Mouse (Mus musculus) ovary, postnatal 14 days (tissue): ENCODE results near the gene Dnajc19.

Experiments
- DNase-seq: peaks from one replicate; pipeline ENCODE4 v3.0.0; 2022; ENCODE audit warnings: low spot score

The Dnajc19 gene

DNA sequence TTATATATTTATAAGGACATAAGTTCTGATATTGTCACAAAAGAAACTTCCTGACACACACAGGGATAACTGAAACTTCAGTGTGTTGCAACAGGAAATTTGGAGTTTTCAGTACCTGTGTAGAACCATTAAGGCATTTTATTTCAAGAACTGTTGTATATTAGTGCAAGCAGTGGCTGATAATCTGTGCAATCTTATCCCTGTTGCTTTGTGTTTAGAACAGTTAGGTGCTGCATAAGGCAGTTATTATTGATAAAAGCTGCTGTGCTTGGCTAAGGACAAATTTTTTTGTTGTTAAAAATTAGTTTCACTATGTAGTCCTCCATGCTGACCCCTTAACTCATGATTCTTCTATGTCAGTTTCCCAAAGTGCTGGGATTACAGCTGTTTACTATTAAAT is 52.2 kb downstream of the Dnajc19 start:
- DNase-seq = no peak

DNA sequence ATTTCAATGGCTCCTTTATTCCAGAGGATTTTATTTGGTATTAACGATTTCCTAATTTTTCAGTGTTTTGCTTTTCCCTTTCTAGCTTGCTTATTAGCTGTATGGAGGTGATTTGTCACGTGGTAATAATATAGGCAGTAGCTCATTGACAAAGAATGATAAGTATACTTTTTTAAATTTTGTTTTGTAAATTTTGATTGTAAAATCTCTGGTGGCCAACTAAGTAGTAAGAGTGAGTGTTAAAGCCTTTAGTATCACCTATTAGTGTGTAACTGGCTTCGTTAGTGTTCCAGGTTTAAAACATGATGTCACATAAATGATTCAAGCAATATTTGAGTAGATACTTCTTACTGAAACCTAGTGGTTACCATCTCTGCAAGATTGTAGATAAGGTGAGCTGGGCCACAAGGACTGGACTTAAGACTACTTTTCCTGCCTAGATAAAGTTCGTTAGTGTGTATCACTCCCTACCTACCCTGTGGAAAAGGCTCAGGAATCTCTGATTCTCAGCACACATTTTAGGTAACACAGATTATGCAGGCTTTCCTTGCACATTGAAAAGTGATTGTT is 59.8 kb downstream of the Dnajc19 start:
- no peak for DNase-seq

DNA sequence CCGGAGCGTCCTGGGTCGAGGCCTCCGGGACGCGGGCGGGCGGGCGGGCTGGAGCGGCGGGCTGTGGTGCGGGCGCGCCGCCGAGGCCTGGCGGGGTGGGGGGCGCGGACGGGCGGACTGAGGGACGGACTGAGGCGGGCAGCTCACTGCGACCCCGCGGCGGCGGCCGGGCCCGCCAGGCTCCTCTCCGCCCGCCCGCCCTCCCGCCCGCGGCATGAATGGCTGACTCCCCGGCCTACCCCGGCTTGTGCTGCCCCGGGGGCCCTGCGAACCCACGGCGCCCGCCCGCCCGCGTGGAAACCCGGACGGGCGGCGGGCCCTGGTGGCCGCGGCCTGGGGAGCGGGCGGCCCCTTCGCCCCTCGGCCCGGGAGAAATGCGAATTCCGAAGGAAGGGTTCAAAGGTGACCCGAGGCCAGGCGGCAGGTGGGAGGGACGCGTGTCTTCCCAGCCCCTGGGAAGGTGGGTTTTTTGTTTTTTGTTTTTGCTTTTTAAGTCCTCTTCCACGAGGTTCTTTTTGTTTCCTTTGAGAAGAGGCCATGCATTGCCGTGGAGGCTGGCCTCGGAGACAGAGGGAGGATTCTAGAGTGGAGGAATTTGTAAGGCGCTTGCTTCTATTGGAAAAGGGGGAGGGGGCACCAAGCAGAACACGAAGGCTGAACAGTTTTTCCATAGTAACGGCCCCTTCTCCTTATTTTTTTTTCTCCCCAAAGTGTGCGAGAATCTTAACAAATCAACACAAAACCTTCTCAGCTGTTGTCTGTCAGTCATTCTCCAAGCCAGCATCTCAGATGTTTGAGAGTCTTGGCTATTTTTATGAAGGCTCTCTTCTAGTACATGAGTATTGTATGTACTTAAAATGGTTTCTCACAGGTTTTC is 60.5 kb downstream of the Dnajc19 start:
- DNase-seq = no peak

DNA sequence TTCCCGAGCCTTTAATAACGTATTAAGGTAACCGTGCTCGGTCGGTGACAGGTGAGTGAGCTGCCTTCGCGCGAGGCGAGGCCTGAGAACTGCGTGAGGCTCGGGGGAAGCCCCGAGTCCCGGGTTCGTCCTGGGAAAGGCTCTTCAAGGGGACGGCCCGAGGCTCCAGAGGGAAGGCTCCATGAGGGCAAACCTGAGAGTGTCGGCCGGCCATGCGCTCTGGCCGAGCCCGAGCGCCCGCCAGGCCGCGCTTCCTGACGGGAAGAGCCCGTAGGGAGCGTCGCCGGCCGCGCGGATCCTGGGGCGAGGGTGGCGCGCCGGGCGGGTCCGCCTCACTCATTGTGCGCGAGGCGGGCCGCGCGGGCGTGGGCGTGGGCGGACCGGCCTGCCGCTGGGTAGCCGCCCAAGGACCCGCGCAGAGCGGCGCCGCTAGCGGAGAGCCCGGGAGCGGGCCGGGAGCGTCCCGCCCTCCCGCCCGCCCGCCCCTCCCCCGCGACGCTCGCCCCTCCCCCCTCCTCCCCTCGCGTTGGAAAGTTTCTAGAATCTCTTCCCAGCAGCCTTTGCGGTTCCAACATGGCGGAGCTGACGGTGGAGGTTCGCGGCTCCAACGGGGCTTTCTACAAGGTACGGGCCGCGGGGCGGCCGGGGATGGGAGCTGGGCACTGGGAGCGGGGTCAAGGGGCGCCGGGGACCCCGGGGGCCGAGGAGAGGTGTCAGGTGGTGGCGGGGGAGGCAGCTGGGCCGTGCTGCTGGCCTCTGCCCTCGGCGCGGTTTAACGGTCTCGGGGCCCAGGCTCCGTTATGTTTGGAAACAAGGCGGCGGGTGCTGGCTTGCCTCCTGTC is 61.4 kb downstream of the Dnajc19 start, which contains the start of gene Fxr1:
Gene Fxr1, plus strand, starts transcription at position 404 of the 842 bp plus-strand sequence.
- peak; percentile 76 for DNase-seq

DNA sequence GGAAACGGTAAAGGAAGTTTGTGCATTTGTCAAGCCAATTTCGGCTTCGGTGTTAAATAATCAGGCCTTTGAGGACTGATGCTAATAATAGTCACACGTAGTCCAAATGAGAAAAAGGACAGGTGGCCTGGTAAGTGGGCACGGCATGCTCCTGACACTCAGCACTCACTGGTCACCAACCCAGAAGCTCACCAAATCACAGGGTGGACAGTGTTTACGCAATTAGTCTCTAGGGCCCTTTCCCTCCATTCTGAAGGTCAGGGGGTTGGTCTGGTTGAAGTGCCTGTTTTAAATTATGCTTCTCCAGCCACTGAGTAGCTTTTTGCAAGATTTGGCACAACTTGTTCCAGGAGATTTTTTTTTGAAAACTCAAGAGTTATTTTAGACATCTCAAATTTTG is 72.9 kb downstream of the Dnajc19 start:
- no peak for DNase-seq

DNA sequence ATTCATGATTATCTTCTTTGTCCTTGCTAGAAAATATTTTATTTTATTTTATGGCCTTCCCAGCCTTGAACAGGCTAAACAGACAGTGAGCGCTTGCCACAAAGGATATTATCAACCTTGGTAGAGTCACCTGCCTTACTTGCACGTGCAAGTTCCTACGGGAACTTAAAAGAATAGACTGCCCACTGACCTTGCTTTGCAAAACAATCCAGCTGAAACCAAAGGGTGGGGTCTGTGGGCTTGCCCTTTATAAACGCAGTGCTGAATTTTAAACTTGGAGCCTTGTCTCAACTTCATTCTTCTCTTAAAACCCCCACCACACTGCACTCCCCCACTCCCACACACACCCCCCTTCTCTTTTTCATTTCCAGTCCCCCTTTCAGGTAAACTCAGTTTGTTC is 73.5 kb downstream of the Dnajc19 start:
- no peak for DNase-seq

DNA sequence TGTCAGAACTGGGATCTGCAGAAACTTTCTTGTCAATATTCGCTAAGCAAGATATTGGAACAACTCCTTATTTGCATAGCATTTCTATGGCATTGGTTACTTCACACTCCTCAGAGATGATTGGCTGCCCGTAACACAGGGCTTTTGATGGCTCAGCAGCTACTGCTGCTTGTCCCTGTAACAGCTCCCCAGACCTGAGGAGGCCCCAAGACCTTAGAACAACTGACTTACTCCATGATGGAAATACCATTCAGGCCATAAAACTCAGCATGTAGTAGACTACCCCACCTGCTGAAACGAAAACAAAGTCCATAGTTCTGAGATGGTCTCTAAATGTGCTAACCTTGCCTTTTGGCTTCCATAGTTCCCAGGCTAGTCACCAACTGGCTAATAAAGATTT is 74.3 kb downstream of the Dnajc19 start:
- DNase-seq = no peak

DNA sequence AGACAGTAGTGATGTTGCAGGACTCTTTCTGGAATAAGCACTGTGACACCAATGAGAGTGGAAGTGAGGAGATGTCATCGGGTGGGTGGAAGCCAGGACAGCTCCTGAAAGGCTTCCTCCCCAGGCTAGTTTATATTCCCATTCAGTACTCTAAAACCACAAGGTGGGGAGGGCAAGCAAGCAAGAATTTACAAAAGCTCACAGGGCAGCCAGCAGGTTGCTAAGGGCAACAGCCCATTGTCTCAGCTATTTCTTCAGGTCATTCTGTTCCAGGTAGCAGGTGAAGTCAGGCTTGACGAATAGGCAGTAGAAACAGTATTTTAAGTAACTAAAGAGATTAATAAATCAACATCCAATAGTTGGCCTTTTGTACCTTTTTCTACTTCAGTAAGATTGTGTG is 74.8 kb downstream of the Dnajc19 start:
- no peak for DNase-seq
